Mouse (Mus musculus) spleen, embryonic (tissue): ENCODE measurements around the gene Tbl3.

Experiments
- CTCF ChIA-PET: fragments of 350-600 bp; sonication (Branson Sonifier 250); formaldehyde crosslinking; loops from one replicate; lab custom pipeline; 2022; lab: Charles Lee

Gene Tbl3

GRCm38 (mm10) chr17:24706982-24707800, at the start of gene Tbl3:
Gene Tbl3, minus strand, starts transcription at chr17:24707660.
- CTCF ChIA-PET = interaction anchor here (0.7 to 1.3 kb wide), 2 partner anchors 10 to 110 kb away, joined by 3 to 4 read pairs; no protein-coding TSS in a partner anchor

- CTCF ChIA-PET = interaction anchor here (0.6 to 0.7 kb wide), 2 partner anchors 11 to 901 kb away, joined by 4 read pairs; no protein-coding TSS in a partner anchor
Measured at GRCm38 (mm10) chr17:24752415-24753394, 45.2 kb upstream of the Tbl3 start, which contains the start of gene Hs3st6. Gene Hs3st6, plus strand, starts transcription at chr17:24752988.

- CTCF ChIA-PET = no interaction called here
Measured at GRCm38 (mm10) chr17:24751528-24751927, 44.1 kb upstream of the Tbl3 start.

GRCm38 (mm10) chr17:24746986-24747385, 39.5 kb upstream of the Tbl3 start:
- CTCF ChIA-PET = interaction anchor here (1.1 kb wide), 1 partner anchor 10 kb away, joined by 3 read pairs; the partner anchor contains the start of gene Msrb1

GRCm38 (mm10) chr17:24745526-24746497, 38.4 kb upstream of the Tbl3 start:
- CTCF ChIA-PET = no interaction called here

GRCm38 (mm10) chr17:24744381-24744780, 36.9 kb upstream of the Tbl3 start:
- CTCF ChIA-PET = no interaction called here

GRCm38 (mm10) chr17:24743896-24744295, 36.4 kb upstream of the Tbl3 start:
- CTCF ChIA-PET = no interaction called here

GRCm38 (mm10) chr17:24742307-24742706, 34.8 kb upstream of the Tbl3 start:
- CTCF ChIA-PET = no interaction called here

- CTCF ChIA-PET = no interaction called here
Measured at GRCm38 (mm10) chr17:24739926-24740325, 32.5 kb upstream of the Tbl3 start.

- CTCF ChIA-PET = no interaction called here
Measured at GRCm38 (mm10) chr17:24738238-24738637, 30.8 kb upstream of the Tbl3 start.

- CTCF ChIA-PET = interaction anchor here (0.8 kb wide), 1 partner anchor 10 kb away, joined by 3 read pairs; no protein-coding TSS in a partner anchor
Measured at GRCm38 (mm10) chr17:24737135-24737810, 29.8 kb upstream of the Tbl3 start.

- CTCF ChIA-PET = interaction anchor here (0.8 kb wide), 1 partner anchor 10 kb away, joined by 3 read pairs; no protein-coding TSS in a partner anchor
Measured at GRCm38 (mm10) chr17:24736330-24737051, 29.0 kb upstream of the Tbl3 start, which contains the start of gene Msrb1. Gene Msrb1, plus strand, starts transcription at chr17:24736642.

GRCm38 (mm10) chr17:24735446-24735845, 28.0 kb upstream of the Tbl3 start:
- CTCF ChIA-PET = interaction anchor here (0.5 kb wide), 1 partner anchor 1805 kb away, joined by 3 read pairs; no protein-coding TSS in a partner anchor

GRCm38 (mm10) chr17:24734513-24734912, 27.1 kb upstream of the Tbl3 start:
- CTCF ChIA-PET = interaction anchor here (1.4 kb wide), 1 partner anchor 9 kb away, joined by 5 read pairs; the partner anchor contains the start of gene Ndufb10

- CTCF ChIA-PET = interaction anchor here (1.4 kb wide), 1 partner anchor 8 kb away, joined by 5 read pairs; the partner anchor contains the start of gene Ndufb10
Measured at GRCm38 (mm10) chr17:24733434-24734050, 26.1 kb upstream of the Tbl3 start.

GRCm38 (mm10) chr17:24732233-24732935, 24.9 kb upstream of the Tbl3 start:
- CTCF ChIA-PET = no interaction called here

GRCm38 (mm10) chr17:24730787-24731186, 23.3 kb upstream of the Tbl3 start:
- CTCF ChIA-PET = no interaction called here

- CTCF ChIA-PET = no interaction called here
Measured at GRCm38 (mm10) chr17:24729067-24729466, 21.6 kb upstream of the Tbl3 start.
